Mouse (Mus musculus): ENCODE results near the gene Pus10.

The Pus10 gene

DNA sequence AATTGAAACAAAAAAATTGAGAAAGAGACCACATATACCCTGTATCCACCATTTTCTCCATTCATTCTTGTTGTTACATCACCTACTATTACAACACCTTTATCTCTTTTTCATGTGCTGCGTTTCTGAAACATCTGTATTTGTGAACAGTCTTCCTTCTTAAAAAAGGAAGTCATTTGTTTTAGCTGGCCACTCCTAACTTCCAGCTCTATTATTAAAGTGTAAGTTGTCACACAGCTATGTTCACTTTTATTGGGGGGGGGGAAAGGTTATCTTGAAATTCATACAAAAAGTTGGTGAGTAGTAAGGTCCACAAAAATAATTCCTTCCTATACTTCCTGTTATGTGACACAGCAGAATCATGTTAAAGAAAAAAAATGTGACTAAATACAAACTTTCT, 102.5 kb downstream of the Pus10 start:
- no peak for DNase-seq

DNA sequence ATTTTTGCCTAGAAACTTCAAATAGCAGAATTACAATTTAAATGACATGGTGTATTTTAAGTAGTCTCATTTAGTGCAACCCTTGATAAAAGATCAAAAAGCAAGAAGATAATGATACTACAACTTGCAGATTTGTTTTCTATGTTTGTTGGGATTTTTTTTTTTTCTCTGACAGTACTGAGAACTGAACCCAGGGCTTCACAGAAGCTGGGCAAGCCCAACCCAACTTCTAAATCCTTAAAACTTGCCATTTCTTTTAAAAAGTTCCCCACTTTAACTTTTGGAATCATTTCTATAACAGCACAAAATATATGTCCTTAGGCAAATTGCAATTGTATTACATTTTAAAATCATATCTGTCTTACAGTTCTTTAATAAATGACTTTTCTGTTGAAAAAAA, 103.6 kb downstream of the Pus10 start:
- DNase-seq, result no peak

DNA sequence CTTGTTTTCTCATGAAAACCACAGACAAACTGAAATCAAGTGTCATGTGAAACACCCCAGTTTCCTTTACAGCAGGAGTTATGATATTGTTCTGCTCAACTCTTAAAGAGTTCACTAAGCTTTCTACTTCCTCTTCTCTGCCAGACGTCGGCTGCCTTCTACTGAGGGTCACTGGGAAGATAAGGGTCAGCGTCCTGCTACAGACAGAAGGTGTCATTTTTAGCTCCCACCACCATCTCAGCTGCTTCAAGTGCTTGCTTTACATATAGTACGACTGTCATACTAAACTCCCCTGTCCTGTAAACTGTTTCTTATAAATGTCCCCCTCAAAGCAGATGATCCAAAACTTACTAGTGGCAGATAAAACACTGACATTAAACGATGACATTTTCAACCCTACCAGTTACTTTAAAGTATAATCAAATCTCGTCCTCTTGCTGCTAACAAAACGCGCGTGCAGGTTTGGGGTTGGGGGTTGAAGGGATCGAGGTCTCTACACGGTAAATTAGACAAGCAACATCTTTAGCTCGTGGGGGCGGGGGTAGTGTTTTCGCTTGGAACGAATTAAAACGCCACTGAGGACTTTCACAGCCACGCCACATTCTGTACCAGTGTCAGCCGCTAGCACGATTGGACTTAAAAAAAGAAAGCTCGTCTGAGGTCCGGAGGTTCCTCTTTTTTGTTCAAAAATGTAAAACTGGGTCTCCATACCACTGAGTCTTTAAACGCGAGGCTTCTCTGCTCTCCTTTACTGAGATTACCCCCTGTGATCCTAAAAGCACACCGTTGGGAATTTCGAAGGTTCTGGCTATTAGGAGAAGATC, 104.4 kb downstream of the Pus10 start:
- DNase-seq, result peak; percentile 37

DNA sequence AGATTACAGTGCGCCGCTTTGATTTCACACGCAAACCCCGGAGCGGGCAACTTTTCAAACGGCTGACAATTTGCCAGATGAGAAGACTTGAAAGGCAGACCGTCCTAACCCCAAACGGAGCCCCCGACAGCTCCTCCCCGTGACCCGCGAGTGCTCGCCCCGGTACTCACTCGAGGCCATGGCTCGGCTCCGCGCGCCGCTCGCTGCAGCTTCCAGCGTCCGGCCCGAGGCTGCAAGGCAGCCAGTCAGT, 105.0 kb downstream of the Pus10 start:
- DNase-seq, result no peak

DNA sequence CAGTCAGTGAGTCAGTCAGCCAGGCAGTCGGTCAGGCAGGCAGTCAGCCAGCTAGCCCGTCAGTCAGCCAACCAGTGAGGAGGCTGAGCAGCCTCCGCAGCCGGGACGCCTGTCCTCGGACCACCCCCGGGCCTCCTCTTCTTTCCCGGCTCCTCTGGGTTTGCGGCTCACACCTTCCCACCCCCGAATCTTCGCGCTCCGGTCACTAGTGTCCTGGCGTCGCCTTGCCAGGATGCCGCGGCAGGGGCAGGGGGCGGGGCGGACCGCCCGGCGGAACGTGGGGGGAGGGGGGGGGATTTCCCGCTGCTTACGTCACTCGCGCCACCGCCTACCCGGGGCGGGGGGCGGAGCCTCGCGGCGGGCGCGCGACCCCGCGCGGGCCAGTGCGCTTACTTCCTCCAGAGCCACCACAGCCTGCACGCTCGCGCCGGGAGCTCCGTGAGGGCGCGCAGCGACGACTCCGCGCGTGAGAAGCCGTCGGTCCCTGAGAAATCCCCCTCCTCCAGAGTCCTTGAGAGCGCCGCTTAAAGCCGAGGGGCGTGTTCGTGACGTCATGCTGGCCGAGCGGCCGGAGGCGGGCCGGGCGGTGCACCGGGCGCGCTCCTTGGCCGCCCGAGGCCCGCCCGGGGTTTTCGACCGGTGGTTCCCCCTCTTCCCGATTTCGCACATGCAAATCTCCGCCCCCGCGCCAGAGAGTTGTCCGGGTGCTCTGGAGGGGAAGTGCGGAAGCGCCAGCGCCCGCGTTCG, 105.5 kb downstream of the Pus10 start, which contains the start of gene Rel:
Gene Rel (minus strand): TSS at position 211 of the 747 bp plus-strand sequence.
- peak; percentile 89 for DNase-seq

DNA sequence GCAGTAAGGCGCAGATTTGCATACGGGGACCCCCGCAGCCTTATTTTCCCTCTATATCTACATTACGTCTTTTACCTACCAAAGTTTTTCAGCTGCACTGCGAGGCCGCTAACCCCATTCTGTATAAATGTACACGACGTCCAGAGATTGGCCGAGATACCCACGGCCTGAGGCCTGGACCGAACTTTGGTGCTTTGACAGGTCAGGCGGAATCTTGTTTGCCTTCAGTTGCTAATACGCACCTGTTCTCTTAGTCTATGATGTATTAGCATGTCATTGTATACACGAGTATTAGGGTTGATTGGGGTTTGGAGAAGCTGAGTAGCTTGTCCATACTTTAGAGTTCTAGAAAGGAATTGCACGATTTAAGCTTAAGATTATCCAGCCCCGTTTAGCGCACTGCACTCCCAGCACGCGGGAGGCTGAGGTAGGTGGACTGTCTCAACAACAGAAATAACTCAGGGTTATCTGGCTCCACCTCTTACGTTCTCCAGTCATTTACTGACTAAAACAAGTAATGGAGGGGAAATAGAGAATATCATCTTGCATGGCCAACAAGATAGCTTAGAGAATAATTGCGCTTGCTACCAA, 106.1 kb downstream of the Pus10 start:
- no peak for DNase-seq

DNA sequence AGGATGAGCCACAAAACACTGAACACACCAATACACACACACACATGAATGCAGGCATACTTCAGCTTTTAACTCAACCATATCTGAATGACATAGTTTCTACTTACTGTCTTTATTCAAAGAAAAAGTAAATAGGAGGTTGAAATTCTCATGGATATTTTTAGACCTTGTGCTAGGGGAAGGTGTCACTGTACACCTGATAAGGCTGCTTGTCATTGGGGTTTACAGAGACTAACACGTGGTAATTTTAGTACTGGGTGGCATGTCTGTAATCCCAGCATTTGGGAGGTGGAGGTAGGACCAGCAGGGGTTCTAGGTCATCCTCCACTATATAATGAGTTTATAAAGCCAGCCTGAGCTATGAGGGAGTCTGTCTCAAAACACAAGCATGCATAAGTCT, 107.0 kb downstream of the Pus10 start:
- DNase-seq, result no peak

DNA sequence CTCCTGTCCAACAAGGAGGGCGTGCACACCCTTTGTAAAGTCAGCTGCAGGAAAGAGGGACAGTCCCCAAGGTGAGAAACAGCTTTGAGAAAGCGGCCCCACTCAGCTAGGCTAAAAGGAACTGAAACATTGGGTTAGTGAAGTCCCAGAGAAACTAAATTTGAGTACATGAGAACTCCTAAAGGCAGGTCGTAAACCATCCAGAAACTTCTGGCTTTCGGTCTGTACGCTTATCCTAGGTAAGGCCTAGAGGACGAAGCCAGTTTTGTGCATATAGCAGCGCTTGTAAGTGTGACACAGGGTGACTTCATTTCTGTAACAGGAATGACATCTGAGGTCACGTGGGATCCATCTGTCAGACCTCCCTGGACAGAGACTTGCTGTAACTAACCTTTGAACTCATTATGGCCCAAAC, 113.3 kb downstream of the Pus10 start:
- DNase-seq, result no peak

DNA sequence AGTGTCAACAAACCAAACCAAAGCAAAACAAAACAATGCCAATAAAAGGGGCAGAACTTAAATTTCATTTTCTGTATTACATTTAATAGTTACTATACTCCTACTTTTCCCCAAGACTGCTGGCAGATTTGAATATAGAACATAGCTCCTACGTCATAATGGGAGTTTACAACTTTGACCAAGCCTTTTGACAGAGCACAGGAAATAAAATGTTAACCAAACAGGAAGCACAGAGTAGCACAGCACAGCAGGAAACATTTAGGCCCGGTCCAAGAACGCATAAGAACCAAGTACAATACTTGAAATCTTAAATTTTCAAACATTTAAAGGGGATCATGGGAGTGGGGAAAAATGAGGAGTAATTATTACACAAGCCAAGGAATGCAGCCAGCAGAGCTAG, 116.6 kb downstream of the Pus10 start:
- DNase-seq, result no peak

Data from thymus, postnatal 25 days (tissue).